Mouse (Mus musculus): ENCODE results near the gene Tmpo.

The Tmpo gene

DNA sequence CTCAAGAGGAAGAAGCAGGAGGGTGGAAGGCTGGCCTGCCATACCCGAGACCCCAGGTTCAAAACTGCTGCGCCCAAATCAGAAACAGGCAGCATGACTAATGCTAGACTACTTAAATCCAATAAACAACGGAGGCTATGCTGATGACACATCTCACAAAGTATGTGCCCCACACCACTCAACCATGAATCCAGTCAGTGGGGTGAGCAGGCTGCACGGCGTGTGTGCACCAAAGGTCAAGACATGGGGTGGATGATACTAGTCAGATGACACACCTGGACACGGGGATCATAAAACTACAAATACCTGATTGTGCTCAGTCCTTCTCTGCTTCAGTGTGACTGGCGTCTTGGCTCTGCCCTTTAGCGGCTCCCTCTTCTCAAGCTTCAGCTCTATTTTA is 22.7 kb downstream of the Tmpo start:
- DNase-seq (ENCODE audit: low read depth, low spot score), result no peak

GRCm38 (mm10) chr10:91156338-91156737 is 24.8 kb downstream of the Tmpo start:
- no peak for DNase-seq (ENCODE audit: low read depth, low spot score)

GRCm38 (mm10) chr10:91153894-91154503 is 27.1 kb downstream of the Tmpo start:
- no peak for DNase-seq (ENCODE audit: low read depth, low spot score)

DNA sequence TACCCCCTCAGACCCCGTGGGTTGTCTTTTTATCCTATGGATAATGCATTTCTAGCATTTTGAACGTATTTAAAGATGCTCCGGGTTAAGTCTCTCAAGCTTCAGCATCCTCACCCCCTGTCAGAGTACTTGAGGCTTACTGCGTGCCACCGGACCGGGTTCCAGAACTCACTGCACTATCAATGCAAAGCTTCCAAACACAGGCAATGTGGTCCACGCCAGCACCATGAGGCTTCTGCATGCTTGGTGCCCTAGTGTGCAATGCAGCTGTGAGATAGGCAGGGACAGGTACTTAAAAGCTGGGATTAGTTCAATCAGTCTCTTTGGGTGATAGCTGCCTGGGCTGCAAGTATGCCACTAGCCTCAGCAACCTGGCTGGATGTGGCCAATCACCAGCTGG is 35.7 kb downstream of the Tmpo start:
- no peak for DNase-seq (ENCODE audit: low read depth, low spot score)

DNA sequence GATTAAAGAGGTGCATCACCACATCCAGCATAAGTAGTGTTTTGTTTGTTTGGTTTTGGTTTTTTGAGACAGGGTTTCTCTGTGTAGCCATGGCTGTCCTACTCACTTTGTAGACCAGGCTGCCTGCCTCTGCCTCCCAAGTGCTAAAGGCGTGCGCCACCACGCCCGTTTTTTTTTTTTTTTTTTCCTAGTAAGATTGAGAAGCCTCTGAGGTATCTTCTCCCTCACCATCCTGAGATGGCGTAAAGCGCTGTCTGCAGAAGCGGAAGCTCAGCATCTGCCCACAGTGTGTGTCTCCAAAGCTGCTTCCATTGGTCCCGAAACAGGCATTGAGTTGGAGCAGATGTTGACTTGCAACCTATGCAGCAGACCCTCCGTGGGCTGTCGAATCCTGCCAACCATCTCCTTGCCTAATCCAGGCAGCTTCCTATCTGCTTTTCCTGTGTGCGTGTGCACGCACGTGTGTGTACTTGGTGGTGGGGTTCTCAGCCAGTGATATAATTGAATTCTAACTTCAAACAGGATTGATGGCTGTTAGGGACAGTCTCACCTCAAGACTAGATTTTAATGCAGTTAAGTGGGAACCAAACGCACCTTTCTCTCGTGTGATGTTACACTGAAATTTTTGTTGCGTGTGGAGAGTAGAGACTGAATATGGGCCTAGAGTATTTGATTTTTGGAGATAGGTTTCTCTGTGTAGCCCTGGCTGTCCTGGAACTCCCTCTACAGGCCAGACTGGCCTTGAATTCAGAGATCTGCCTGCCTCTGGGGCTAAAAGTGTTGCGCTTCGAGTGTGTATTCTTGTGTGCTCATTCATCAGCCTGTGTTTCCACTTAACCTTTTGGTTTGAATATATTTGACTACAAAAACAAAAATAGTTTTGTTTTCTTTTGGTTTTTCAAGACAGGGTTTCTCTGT is 37.5 kb downstream of the Tmpo start:
- DNase-seq (ENCODE audit: low read depth, low spot score), result no peak

DNA sequence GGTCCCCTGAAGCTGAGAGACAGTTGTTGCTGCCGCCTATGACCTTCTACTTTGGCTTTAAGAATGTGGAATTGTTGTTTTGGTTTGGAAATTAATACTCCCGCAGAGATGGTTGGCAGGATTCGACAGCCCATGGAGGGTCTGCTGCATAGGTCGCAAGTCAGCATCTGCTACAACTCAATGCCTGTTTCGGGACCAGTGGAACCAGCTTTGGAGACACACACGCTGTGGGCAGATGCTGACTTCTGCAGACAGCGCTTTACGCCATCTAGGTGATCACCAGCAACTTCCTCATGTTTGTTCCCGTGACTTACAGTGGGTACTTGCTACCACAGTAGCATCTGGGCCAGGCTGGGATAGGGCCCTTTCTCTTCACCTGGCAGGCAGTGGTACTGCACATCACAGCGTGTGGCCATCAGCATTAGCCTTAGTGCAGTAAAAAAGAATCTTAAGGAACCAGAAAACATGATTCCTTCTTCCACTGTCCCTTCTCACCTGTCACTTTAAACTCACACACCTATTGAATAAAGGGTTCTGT is 38.4 kb downstream of the Tmpo start:
- no peak for DNase-seq (ENCODE audit: low read depth, low spot score)

DNA sequence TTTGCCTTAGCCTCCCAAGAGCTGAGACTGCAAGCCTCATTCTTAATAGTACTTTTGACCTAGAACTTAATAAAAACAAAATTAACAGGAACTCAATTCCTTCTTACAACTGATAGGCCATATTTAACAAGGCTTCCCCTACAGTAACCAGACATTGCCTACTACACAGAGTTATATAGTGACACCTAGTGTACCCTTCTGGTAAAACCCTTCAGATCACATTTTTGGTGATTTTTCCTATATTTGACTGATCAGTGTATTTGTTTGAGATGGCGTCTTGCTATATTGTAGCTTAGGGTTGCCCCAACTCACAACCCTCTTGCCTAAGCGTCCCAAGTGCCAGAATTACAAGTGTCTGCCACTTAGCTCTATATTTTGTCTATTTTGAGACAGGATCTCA is 39.6 kb downstream of the Tmpo start:
- DNase-seq (ENCODE audit: low read depth, low spot score), result no peak

GRCm38 (mm10) chr10:91139148-91139766 is 41.9 kb downstream of the Tmpo start:
- no peak for DNase-seq (ENCODE audit: low read depth, low spot score)

DNA sequence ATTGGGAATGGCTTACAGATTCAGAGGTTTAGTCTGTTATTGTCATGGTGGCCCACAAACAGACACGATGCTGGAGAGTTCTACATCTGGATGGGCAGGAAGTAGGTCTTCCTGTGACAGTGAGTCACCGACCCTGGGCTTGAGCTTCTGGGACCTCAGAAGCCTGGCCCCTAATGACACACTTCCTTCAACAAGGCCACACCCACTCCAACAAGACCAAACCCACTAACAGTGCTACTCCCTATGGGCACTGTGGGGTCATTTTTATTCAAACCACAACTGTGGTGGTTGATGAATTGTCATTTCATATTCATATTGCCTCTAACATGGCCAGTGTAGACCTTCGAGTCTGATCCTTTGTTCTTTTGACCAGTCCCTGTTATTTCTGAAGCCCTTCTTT is 42.8 kb downstream of the Tmpo start:
- DNase-seq (ENCODE audit: low read depth, low spot score), result no peak

- DNase-seq (ENCODE audit: low read depth, low spot score), result no peak
These were observed 43.7 kb downstream of the Tmpo start for GRCm38 (mm10) chr10:91137400-91137799.

DNA sequence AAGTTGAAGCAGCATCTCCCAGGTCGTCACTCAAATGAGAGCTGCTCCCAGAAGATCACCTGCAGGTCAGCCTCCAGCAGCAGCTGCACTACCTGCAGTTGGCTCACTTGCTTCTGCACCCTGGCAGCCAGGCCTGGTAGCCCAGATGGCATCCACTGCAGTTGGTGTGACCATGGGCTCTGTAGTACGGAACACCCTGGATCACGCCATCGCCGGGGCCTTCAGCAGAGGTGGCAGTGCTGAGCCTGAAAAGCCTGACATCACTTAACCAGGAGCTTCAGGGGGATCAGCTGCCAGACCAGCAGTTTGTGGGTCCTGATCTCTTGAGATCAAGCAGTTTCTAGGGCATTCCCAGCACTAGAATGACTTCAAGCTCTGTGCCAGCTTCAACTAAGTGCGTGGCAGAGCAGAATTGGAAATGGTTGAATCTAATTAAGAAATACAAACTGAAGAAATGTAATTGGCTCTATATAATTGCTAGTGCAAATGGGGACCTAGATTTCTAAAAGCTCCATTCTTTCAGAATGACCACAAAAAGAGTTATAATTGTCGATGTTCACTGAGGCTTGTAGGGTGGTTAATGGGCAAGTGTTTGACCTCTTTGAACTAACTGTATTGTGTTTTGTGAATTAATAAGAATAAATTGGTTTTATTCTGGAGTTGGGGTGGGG is 45.7 kb downstream of the Tmpo start:
- DNase-seq (ENCODE audit: low read depth, low spot score), result no peak

DNA sequence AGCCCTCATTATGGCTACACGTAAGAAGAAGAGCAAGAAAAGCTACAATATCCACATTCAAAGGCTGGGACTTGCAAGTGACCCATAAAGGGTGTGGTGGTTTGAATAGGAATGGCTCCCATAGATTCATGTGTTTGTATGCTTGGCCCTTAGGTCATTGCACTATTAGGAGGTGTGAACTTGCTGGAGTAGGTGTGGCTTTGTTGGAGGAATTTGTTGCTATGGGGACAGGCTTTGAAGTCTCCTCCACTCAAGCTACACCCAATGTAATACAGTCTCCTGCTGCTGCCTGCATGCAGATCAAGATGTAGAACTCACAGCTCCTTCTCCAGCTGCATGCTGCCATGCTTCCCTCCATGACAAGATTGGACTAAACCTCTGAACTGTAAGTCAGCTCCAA is 49.5 kb downstream of the Tmpo start:
- no peak for DNase-seq (ENCODE audit: low read depth, low spot score)

- DNase-seq (ENCODE audit: low read depth, low spot score), result no peak
These were observed 50.3 kb downstream of the Tmpo start for GRCm38 (mm10) chr10:91130792-91131191.

GRCm38 (mm10) chr10:91128551-91129160 is 52.5 kb downstream of the Tmpo start:
- DNase-seq (ENCODE audit: low read depth, low spot score), result no peak

DNA sequence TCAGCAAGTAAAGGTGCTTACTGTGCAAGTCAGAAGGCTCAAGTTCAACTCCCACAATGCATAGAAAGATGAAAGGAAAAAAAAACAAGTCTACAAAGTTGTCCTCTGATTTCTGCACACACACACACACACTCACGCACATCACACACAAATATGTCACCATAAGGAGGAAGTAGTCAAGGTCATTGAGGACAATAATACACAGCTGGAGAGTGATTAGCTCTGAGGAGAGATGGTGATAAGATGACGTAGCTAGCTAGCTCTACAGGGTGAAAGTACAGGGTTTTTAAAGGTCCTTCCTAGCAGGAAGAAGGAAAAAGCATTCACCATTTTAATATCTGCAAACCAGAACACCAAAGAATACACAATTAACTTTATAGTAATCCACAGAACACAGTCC is 53.7 kb downstream of the Tmpo start:
- DNase-seq (ENCODE audit: low read depth, low spot score), result no peak

GRCm38 (mm10) chr10:91126618-91127355 is 54.3 kb downstream of the Tmpo start:
- no peak for DNase-seq (ENCODE audit: low read depth, low spot score)

GRCm38 (mm10) chr10:91123828-91124822 is 57.0 kb downstream of the Tmpo start, which contains the start of gene Slc25a3:
Gene Slc25a3, minus strand, starts transcription at chr10:91124059.
- peak; percentile 98 for DNase-seq (ENCODE audit: low read depth, low spot score)

DNA sequence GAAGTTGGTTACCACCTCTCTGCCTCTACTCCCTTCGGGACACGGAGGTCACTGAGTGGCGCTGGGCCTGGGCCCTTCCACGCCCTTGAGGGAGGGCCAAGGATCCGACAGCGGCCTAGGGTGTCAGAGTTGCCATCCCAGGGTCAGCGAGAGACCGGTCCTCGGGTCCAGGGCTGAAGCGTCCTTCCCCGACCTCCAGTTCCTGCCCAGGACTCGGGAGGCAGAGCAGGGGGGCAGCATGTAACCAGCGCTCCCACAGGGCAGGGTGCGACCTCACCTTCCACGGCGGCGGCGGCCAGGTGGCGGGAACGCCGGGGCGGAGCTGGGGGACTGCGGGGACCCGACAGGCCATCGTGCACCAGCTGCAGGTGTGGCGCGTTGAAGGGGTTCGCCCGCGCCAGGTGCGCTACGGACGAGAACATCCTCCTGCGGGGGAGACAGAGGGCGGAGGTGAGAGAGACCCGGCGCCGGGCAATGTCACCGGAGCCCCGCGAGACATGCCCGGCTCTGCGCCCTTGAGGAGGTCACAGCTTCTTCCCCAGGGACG is 57.8 kb downstream of the Tmpo start:
- no peak for DNase-seq (ENCODE audit: low read depth, low spot score)

GRCm38 (mm10) chr10:91122646-91123045 is 58.5 kb downstream of the Tmpo start:
- no peak for DNase-seq (ENCODE audit: low read depth, low spot score)
